Mouse (Mus musculus) liver, embryonic 16.5 days (tissue): ENCODE data around the gene Rbms3. TPM values are rescaled to one million over a fixed set of nuclear protein-coding genes. Genes with fewer than 3 reads are reported as not detected.
A peak's percentile ranks its signal among the peaks of the same experiment; 100 is the strongest.

Experiments used
- ATAC-seq: fragments of 200-750 bp; cut with Nextera tagmentation; 2 replicates; pipeline ENCODE4 v1.8.0; 2017; ENCODE audit warnings: low read depth, mild to moderate bottlenecking, moderate number of reproducible peaks, moderate library complexity
- H3K27ac ChIP-seq: fragments of 300-500 bp; sonication (generic); 2 replicates; pipeline ENCODE4 v1.5.1; 2014; ENCODE audit warnings: mild to moderate bottlenecking, low read length
- H3K27me3 ChIP-seq: fragments of 300-500 bp; sonication (generic); 2 replicates; pipeline ENCODE4 v1.6.1; 2014; ENCODE audit warnings: low read depth, low read length, mixed read lengths; ENCODE audit not compliant: control insufficient read depth, insufficient read depth
- H3K36me3 ChIP-seq: fragments of 300-500 bp; sonication (generic); 2 replicates; pipeline ENCODE4 v1.6.1; 2014; ENCODE audit warnings: mild to moderate bottlenecking; ENCODE audit not compliant: control insufficient read depth, insufficient read depth
- H3K4me1 ChIP-seq: fragments of 300-500 bp; sonication (generic); 2 replicates; pipeline ENCODE4 v1.6.1; 2014; ENCODE audit warnings: low read depth, low read length, mixed read lengths; ENCODE audit not compliant: control insufficient read depth
- H3K4me2 ChIP-seq: fragments of 300-500 bp; sonication (generic); 2 replicates; pipeline ENCODE4 v1.6.1; 2014; ENCODE audit warnings: low read depth, low read length, mixed read lengths
- H3K4me3 ChIP-seq: fragments of 300-500 bp; sonication (generic); 2 replicates; pipeline ENCODE4 v1.5.1; 2014; ENCODE audit warnings: low read depth, mild to moderate bottlenecking, low read length
- H3K9ac ChIP-seq: fragments of 300-500 bp; sonication (generic); 2 replicates; pipeline ENCODE4 v1.6.1; 2014; ENCODE audit warnings: low read depth, low read length
- H3K9me3 ChIP-seq: fragments of 300-500 bp; sonication (generic); replicated peaks from 2 replicates; pipeline ENCODE4 v1.6.1; 2016; ENCODE audit warnings: low read length; ENCODE audit not compliant: control insufficient read depth
- whole genome bisulfite sequencing: fragments of 180-500 bp; shearing (Covaris S2); extraction: QIAGEN DNeasy Blood & Tissue Kit; methylation state at CpG from one replicate; pipeline ENCODE4 v1.1.7; 2014; ENCODE audit not compliant: insufficient replicate concordance; 5-methylcytosine and 5-hydroxymethylcytosine counted together
- polyA plus RNA-seq: library from polyadenylated mRNA; unstranded; fragments of >200 nt; fragmentation: Nextera tagmentation; extraction: Ambion mirVana; gene quantifications from 2 replicates; pipeline ENCODE4 v1.2.1, GENCODE M21; 2015

Gene Rbms3
- polyA plus RNA-seq, 1 experiment from 2014 or later = 3.5 TPM

- Histone ChIP-seq H3K27me3 (no peaks in the 10 kb centered on the region), H3K4me1 (no peaks in the 10 kb centered on the region), H3K27ac (no peak overlapping the region), H3K4me2 (no peak overlapping the region), H3K36me3 (no peaks in the 10 kb centered on the region), H3K9ac (no peak overlapping the region), H3K4me3 (no peak overlapping the region), H3K9me3 (no peaks in the 10 kb centered on the region)
- 58% methylated on average over 3 of the region's 3 CpGs for WGBS
- ATAC-seq = no peak
Observed at GRCm38 (mm10) chr9:116771820-116772219, 857.9 kb downstream of the Rbms3 start.

- H3K27me3 ChIP-seq = no peaks in the 10 kb centered on the region
- no peaks in the 10 kb centered on the region for H3K9me3 ChIP-seq
- no peak overlapping the region for H3K9ac ChIP-seq
- 47% methylated on average over 12 of the region's 12 CpGs for WGBS
- no peak overlapping the region for H3K4me2 ChIP-seq
- no peak overlapping the region for H3K4me3 ChIP-seq
- no peak for ATAC-seq
- no peaks in the 10 kb centered on the region for H3K36me3 ChIP-seq
- no peaks in the 10 kb centered on the region for H3K4me1 ChIP-seq
- no peak overlapping the region for H3K27ac ChIP-seq
Observed at GRCm38 (mm10) chr9:116769358-116770054, 860.2 kb downstream of the Rbms3 start.

DNA sequence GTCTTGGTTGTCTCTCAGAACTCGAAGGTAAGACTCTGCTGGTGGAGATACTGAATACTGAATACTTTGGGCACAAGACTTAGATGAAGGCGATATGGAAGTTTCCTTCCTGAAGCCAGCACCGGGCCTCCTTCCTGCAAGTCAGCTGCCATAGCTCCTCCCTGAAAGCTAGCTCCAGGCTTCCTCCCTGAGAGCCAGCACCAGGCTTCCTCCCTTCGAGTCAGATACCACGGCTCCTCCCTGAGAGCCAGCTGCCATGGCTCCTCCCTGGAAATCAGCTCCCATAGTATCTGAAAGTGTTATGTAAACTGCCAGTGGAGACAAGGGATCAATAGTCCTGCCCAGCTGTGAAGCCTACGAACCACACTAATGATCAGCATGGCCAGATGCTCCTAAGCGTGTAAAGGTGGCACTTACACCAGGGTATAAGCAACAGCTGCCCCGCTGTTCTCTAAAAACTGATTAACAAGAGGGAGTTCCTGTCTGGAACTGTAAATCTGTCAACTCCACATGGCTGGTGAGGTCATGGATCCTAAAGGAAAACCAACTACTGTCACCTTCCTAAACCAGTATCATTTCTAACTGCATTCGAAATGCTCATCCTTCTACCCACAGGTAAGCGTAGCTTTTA is 867.2 kb downstream of the Rbms3 start:
- Histone ChIP-seq H3K27ac (no peak overlapping the region), H3K9ac (no peak overlapping the region), H3K4me1 (no peaks in the 10 kb centered on the region), H3K4me3 (no peak overlapping the region), H3K4me2 (no peak overlapping the region), H3K9me3 (no peaks in the 10 kb centered on the region), H3K36me3 (no peaks in the 10 kb centered on the region), H3K27me3 (no peaks in the 10 kb centered on the region)
- peak; percentile 21; the same call in 1 of the 2 replicates for ATAC-seq
- 36% methylated on average over 10 of the region's 10 CpGs for WGBS

GRCm38 (mm10) chr9:116748857-116749584 is 880.7 kb downstream of the Rbms3 start:
- no peak for ATAC-seq
- WGBS = 51% methylated on average over 11 of the region's 11 CpGs

DNA sequence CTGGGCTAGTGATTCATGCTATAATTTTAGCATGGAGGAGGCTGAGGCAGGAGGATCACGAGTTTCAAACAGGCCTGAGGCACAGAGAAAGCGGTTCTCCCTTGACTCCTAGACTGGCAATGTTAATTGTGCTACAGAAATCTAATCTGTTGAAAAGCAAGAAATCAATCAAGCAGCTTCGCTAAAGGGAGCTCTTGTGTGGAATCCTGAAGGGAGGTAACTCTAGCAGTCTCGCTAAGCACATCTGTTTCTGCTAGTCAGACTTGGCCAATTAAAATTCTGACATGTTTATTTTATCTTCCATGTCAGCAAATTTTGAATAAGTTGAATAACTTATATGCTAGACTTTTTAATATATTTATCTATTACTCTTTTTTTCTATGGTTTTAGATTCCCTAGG is 881.4 kb downstream of the Rbms3 start:
- Histone ChIP-seq H3K4me1 (no peaks in the 10 kb centered on the region), H3K9ac (no peak overlapping the region), H3K9me3 (no peaks in the 10 kb centered on the region), H3K36me3 (no peaks in the 10 kb centered on the region), H3K27me3 (no peaks in the 10 kb centered on the region), H3K27ac (no peak overlapping the region), H3K4me3 (no peak overlapping the region), H3K4me2 (no peak overlapping the region)
- 62% methylated on average over 4 of the region's 4 CpGs for WGBS
- no peak for ATAC-seq

More at GRCm38 (mm10) chr9:116748857-116749584, 880.7 kb downstream of the Rbms3 start:
- Histone ChIP-seq H3K4me2 (no peak overlapping the region), H3K4me3 (no peak overlapping the region), H3K9me3 (no peaks in the 10 kb centered on the region), H3K36me3 (no peaks in the 10 kb centered on the region), H3K9ac (no peak overlapping the region), H3K4me1 (no peaks in the 10 kb centered on the region), H3K27me3 (no peaks in the 10 kb centered on the region), H3K27ac (no peak overlapping the region)

DNA sequence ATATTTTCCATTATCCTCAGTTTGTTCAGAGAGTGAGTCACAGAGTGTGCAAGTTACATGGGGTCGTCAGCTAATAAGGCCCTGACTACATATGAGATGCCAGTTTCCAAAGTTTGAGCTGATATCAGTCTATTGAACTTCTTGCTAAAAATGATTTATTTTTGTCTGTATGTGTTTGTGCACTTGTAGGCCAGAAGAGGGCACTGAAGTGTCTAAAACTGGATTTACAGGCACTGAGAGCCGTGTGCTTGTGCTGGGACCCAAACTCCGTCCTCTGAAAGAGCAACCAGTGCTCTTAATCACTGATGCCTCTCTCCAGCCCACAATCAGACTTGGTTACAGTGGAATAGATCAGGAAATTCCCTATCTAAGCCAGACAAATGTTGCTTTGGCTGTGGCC is 882.8 kb downstream of the Rbms3 start:
- WGBS = 51% methylated on average over 3 of the region's 3 CpGs
- Histone ChIP-seq H3K4me1 (no peaks in the 10 kb centered on the region), H3K9ac (no peak overlapping the region), H3K36me3 (no peaks in the 10 kb centered on the region), H3K9me3 (no peaks in the 10 kb centered on the region), H3K27ac (no peak overlapping the region), H3K4me3 (no peak overlapping the region), H3K27me3 (no peaks in the 10 kb centered on the region), H3K4me2 (no peak overlapping the region)
- no peak for ATAC-seq

DNA sequence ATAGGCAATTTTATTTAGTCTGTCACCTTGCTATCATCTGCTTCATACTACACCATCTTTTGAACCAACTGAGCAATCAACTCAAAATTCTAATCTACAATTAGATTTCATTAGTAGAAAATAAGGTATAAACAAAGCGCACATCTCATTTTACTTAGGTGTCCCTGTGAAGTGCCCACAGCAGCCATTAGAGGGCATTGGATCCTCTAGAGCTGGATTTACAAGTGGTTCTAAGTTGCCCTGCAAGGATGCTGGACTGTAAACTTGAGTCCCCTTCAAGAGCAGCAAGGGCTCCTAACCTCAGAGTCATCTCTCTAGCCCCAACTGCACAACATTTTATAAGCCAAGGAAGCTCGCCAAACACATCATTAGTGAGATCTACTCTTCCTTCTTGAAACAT is 891.9 kb downstream of the Rbms3 start:
- no peaks in the 10 kb centered on the region for H3K9me3 ChIP-seq
- no peak overlapping the region for H3K9ac ChIP-seq
- 60% methylated on average over 2 of the region's 2 CpGs for whole genome bisulfite sequencing
- H3K27ac ChIP-seq = no peak overlapping the region
- H3K36me3 ChIP-seq = no peaks in the 10 kb centered on the region
- no peaks in the 10 kb centered on the region for H3K27me3 ChIP-seq
- H3K4me2 ChIP-seq = no peak overlapping the region
- no peak overlapping the region for H3K4me3 ChIP-seq
- H3K4me1 ChIP-seq = no peaks in the 10 kb centered on the region
- ATAC-seq = no peak

DNA sequence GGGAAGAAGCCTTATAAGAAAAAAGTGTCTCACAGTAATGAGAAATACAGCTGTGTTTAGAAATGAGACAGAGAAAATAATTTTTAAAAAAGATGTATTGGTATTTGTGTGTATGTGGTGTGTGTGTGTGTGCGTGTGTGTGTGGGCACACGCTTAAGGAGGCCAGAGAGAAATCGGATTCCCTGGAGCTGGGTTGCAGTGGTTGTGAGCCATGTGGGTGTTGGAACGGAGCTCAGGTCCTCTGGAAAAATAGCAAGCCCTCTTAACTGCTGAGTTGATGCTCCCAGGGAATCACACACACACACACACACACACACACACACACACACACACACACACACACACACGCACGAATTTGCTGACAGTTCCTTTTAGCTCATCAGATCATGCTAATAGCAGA is 900.5 kb downstream of the Rbms3 start:
- Histone ChIP-seq H3K9ac (no peak overlapping the region), H3K4me3 (no peak overlapping the region), H3K4me1 (no peaks in the 10 kb centered on the region), H3K27ac (no peak overlapping the region), H3K27me3 (no peaks in the 10 kb centered on the region), H3K4me2 (no peak overlapping the region), H3K36me3 (no peaks in the 10 kb centered on the region), H3K9me3 (no peaks in the 10 kb centered on the region)
- 72% methylated on average over 6 of the region's 6 CpGs for WGBS
- ATAC-seq = no peak

GRCm38 (mm10) chr9:116728655-116729054 is 901.1 kb downstream of the Rbms3 start:
- Histone ChIP-seq H3K9ac (no peak overlapping the region), H3K27ac (no peak overlapping the region), H3K4me3 (no peak overlapping the region), H3K36me3 (no peaks in the 10 kb centered on the region), H3K4me2 (no peak overlapping the region), H3K4me1 (no peaks in the 10 kb centered on the region), H3K27me3 (no peaks in the 10 kb centered on the region), H3K9me3 (no peaks in the 10 kb centered on the region)
- 62% methylated on average over 7 of the region's 7 CpGs for WGBS
- no peak for ATAC-seq
